Mouse (Mus musculus) forebrain, embryonic 16.5 days (tissue): Measurements from ENCODE around the gene Kif15. TPM values are rescaled to one million over a fixed set of nuclear protein-coding genes. Genes with fewer than 3 reads are reported as not detected.

Experiments used
- ATAC-seq: fragments of 200-750 bp; cut with Nextera tagmentation; 2 replicates; pipeline ENCODE4 v1.8.0; 2017; ENCODE audit warnings: mild to moderate bottlenecking, moderate library complexity
- H3K27ac ChIP-seq: fragments of 300-500 bp; sonication (generic); 2 replicates; pipeline ENCODE4 v1.5.1; 2014; ENCODE audit warnings: low read length, control low read depth
- H3K27me3 ChIP-seq: fragments of 300-500 bp; sonication (generic); replicated peaks from 2 replicates; pipeline ENCODE4 v1.6.1; 2014; ENCODE audit warnings: low read length; ENCODE audit not compliant: control insufficient read depth, insufficient read depth
- H3K36me3 ChIP-seq: fragments of 300-500 bp; sonication (generic); 2 replicates; pipeline ENCODE4 v1.6.1; 2014; ENCODE audit not compliant: control insufficient read depth, insufficient read depth
- H3K4me1 ChIP-seq: fragments of 300-500 bp; sonication (generic); replicated peaks from 2 replicates; pipeline ENCODE4 v1.6.1; 2014; ENCODE audit warnings: low read length; ENCODE audit not compliant: control insufficient read depth, insufficient read depth
- H3K4me2 ChIP-seq: fragments of 300-500 bp; sonication (generic); 2 replicates; pipeline ENCODE4 v1.6.1; 2014; ENCODE audit warnings: mild to moderate bottlenecking, low read length, control low read depth
- H3K4me3 ChIP-seq: fragments of 300-500 bp; sonication (generic); replicated peaks from 2 replicates; pipeline ENCODE4 v1.5.1; 2014; ENCODE audit warnings: mild to moderate bottlenecking, low read length, control low read depth
- H3K9ac ChIP-seq: fragments of 300-500 bp; sonication (generic); replicated peaks from 2 replicates; pipeline ENCODE4 v1.6.1; 2014; ENCODE audit warnings: low read depth, low read length, control low read depth
- H3K9me3 ChIP-seq: fragments of 300-500 bp; sonication (generic); 2 replicates; pipeline ENCODE4 v1.6.1; 2016; ENCODE audit warnings: low read length; ENCODE audit not compliant: control insufficient read depth
- WGBS: fragments of 180-500 bp; shearing (Covaris S2); extraction: QIAGEN DNeasy Blood & Tissue Kit; methylation state at CpG from one replicate; pipeline ENCODE4 v1.1.7; 2014; 5-methylcytosine and 5-hydroxymethylcytosine counted together
- polyA plus RNA-seq: library from polyadenylated mRNA; unstranded; fragments of >200 nt; fragmentation: Nextera tagmentation; extraction: Ambion mirVana; gene quantifications from 2 replicates; pipeline ENCODE4 v1.2.1, GENCODE M21; 2015

Kif15 gene
- polyA plus RNA-seq: 26.1 and 26.8 TPM in 2 replicates

GRCm38 (mm10) chr9:122950643-122951475, at the start of gene Kif15, which contains the start of gene 1110059G10Rik:
Gene Kif15, plus strand, starts transcription at chr9:122951046.
Gene 1110059G10Rik, minus strand, starts transcription at chr9:122951000.
- H3K4me3 ChIP-seq: peak within 1 kb of the TSS; percentile 66
- H3K9ac ChIP-seq: peak within 1 kb of the TSS; percentile 70
- no peaks in the 10 kb centered on the region for H3K36me3 ChIP-seq
- H3K4me2 ChIP-seq: peak within 1 kb of the TSS; percentile 90
- H3K27ac ChIP-seq: peak within 1 kb of the TSS; percentile 62
- peak; percentile 98 for ATAC-seq
- no peaks in the 10 kb centered on the region for H3K27me3 ChIP-seq
- peaks cover 13% of the 10 kb centered on the region for H3K4me1 ChIP-seq
- H3K9me3 ChIP-seq: no peaks in the 10 kb centered on the region
- WGBS: under 1% methylated on average over 63 of the region's 64 CpGs

- 97% methylated on average over 2 of the region's 2 CpGs for WGBS
- Histone ChIP-seq H3K4me1 (peaks cover 6% of the 10 kb centered on the region), H3K9ac (no peak overlapping the region), H3K4me2 (no peak overlapping the region), H3K4me3 (no peak overlapping the region), H3K36me3 (peaks cover 1% of the 10 kb centered on the region), H3K27me3 (no peaks in the 10 kb centered on the region), H3K9me3 (peaks cover under 1% of the 10 kb centered on the region; the same call in 1 of the 2 replicates), H3K27ac (no peak overlapping the region)
- ATAC-seq: no peak
Measured at GRCm38 (mm10) chr9:122901047-122901446, 49.8 kb upstream of the Kif15 start.

- H3K4me3 ChIP-seq: peak overlapping the region; percentile 49
- H3K27ac ChIP-seq: no peak overlapping the region; the same call in 1 of the 2 replicates
- WGBS: 12% methylated on average over 32 of the region's 32 CpGs
- peaks cover 6% of the 10 kb centered on the region for H3K4me1 ChIP-seq
- H3K9ac ChIP-seq: peak overlapping the region; percentile 71
- peaks cover 6% of the 10 kb centered on the region; the same call in 1 of the 2 replicates for H3K36me3 ChIP-seq
- peak; percentile 98 for ATAC-seq
- no peaks in the 10 kb centered on the region for H3K27me3 ChIP-seq
- peak overlapping the region; percentile 72 for H3K4me2 ChIP-seq
- H3K9me3 ChIP-seq: no peaks in the 10 kb centered on the region
Measured at GRCm38 (mm10) chr9:122902717-122903535, 47.9 kb upstream of the Kif15 start.

GRCm38 (mm10) chr9:122922436-122922835, 28.4 kb upstream of the Kif15 start:
- ATAC-seq: peak; percentile 22
- H3K9ac ChIP-seq: peak overlapping the region; percentile 88
- H3K4me2 ChIP-seq: peak overlapping the region; percentile 60
- H3K27me3 ChIP-seq: no peaks in the 10 kb centered on the region
- 20% methylated on average over 3 of the region's 3 CpGs for WGBS
- no peak overlapping the region for H3K27ac ChIP-seq
- H3K36me3 ChIP-seq: peaks cover 25% of the 10 kb centered on the region
- peaks cover 5% of the 10 kb centered on the region for H3K4me1 ChIP-seq
- peak overlapping the region; percentile 66 for H3K4me3 ChIP-seq
- no peaks in the 10 kb centered on the region for H3K9me3 ChIP-seq

GRCm38 (mm10) chr9:122922936-122923381, 27.9 kb upstream of the Kif15 start, which contains the start of gene Zfp105:
Gene Zfp105, plus strand, starts transcription at chr9:122923072.
- Histone ChIP-seq H3K4me1 (peaks cover 5% of the 10 kb centered on the region), H3K4me3 (peak within 1 kb of the TSS; percentile 66), H3K27ac (peak within 1 kb of the TSS; percentile 69; the same call in 1 of the 2 replicates), H3K9ac (peak within 1 kb of the TSS; percentile 88), H3K9me3 (no peaks in the 10 kb centered on the region), H3K36me3 (peaks cover 30% of the 10 kb centered on the region), H3K27me3 (no peaks in the 10 kb centered on the region), H3K4me2 (peak within 1 kb of the TSS; percentile 60)
- under 1% methylated on average over 43 of the region's 43 CpGs for WGBS
- peak; percentile 99 for ATAC-seq

GRCm38 (mm10) chr9:122928915-122929314, 21.9 kb upstream of the Kif15 start:
- Histone ChIP-seq H3K4me3 (no peak overlapping the region), H3K9ac (no peak overlapping the region), H3K27me3 (no peaks in the 10 kb centered on the region), H3K9me3 (0 out of 2 replicates have a peak, but pooled peaks cover 2% of the 10 kb centered on the region), H3K4me1 (peaks cover under 1% of the 10 kb centered on the region), H3K4me2 (no peak overlapping the region), H3K27ac (no peak overlapping the region), H3K36me3 (peaks cover 65% of the 10 kb centered on the region)
- 97% methylated on average over 3 of the region's 3 CpGs for WGBS
- ATAC-seq: no peak

- H3K27ac ChIP-seq: no peak overlapping the region
- H3K9ac ChIP-seq: no peak overlapping the region
- no peak overlapping the region for H3K4me3 ChIP-seq
- no peaks in the 10 kb centered on the region for H3K4me1 ChIP-seq
- no peaks in the 10 kb centered on the region for H3K27me3 ChIP-seq
- H3K4me2 ChIP-seq: no peak overlapping the region
- 94% methylated on average over 10 of the region's 10 CpGs for WGBS
- H3K36me3 ChIP-seq: peaks cover 7% of the 10 kb centered on the region
- no peaks in the 10 kb centered on the region for H3K9me3 ChIP-seq
- ATAC-seq: no peak
Measured at GRCm38 (mm10) chr9:122998406-122999192, 47.8 kb downstream of the Kif15 start.

- 97% methylated on average over 4 of the region's 4 CpGs for WGBS
- H3K9ac ChIP-seq: no peak overlapping the region
- H3K4me1 ChIP-seq: no peaks in the 10 kb centered on the region
- H3K4me3 ChIP-seq: no peak overlapping the region
- H3K27ac ChIP-seq: no peak overlapping the region
- H3K4me2 ChIP-seq: no peak overlapping the region
- no peaks in the 10 kb centered on the region for H3K9me3 ChIP-seq
- H3K36me3 ChIP-seq: peaks cover 7% of the 10 kb centered on the region
- no peak for ATAC-seq
- H3K27me3 ChIP-seq: no peaks in the 10 kb centered on the region
Measured at GRCm38 (mm10) chr9:122999193-122999586, 48.3 kb downstream of the Kif15 start.
